Mouse (Mus musculus): Measurements from ENCODE around the gene Uts2.
"Not testable (repeated sequence)": the region's sequence is repeated elsewhere in the genome, so short reads cannot be mapped to it uniquely, and the experiment has no call there.

Gene Uts2

GRCm38 (mm10) chr4:151015946-151016345 lies 19.0 kb downstream of the Uts2 start:
- DNase-seq (ENCODE audit: low spot score), result no peak

- not testable (repeated sequence) for DNase-seq (ENCODE audit: low spot score)
Measured at GRCm38 (mm10) chr4:151017356-151017755, 20.5 kb downstream of the Uts2 start.

DNA sequence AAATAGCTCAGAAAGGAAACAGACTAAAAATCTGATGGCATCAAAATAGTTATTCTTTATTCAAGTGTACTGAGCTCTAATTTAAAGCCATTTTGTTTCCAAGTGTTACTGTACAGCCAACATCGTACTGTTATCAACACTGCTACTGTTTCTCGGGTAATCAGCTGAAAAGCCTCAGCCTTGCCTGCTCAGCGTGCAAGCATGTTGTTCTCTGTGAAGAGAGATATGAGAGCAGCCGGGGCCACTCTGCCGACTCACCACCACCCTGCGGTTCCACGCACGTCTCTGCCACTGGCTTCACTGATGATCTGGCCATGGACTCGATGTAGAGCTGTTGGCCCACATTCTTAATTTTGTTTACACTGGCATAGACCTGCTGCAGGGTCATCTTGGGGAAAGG lies 27.3 kb downstream of the Uts2 start:
- no peak for DNase-seq (ENCODE audit: low spot score)

- DNase-seq (ENCODE audit: low spot score), result no peak
Measured at GRCm38 (mm10) chr4:151027001-151027400, 30.1 kb downstream of the Uts2 start.

DNA sequence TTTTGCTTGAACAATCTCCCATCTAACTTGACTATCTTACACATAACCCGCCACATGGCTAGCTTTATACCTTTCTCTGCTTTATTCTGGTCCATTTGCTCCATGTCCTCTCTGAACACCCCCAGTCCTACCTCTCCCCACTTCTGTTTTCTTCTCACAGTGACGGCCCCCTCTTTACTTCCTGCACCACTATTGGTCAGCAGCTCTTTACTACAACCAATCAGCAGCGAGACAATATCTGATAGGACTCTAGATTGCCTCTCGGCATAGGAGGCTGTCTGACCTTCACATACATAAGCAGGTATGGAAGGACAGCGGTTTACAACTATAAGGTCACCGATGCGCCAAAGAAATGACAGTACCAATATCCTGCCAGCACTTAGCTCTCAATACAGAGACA lies 39.6 kb downstream of the Uts2 start:
- no peak for DNase-seq (ENCODE audit: low spot score)

DNA sequence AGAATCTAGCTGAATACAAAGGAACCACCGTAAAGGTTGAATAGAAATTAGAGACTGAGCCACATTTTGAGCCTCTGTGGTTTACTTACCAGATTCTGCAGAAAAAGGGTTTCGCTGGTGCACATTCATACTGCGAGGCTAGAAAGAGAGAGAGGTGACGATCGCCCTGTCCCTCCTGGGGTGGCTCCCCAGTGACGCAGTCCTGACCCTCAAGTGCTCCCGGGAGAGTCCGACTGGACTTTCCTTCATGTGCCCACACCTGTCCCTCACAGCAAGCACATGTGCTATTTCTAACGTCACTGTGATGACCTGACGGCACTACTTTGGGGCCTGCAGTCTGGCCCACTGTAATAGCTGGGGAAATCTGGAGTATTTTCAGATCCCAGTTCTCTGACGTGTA lies 40.9 kb downstream of the Uts2 start:
- no peak for DNase-seq (ENCODE audit: low spot score)

DNA sequence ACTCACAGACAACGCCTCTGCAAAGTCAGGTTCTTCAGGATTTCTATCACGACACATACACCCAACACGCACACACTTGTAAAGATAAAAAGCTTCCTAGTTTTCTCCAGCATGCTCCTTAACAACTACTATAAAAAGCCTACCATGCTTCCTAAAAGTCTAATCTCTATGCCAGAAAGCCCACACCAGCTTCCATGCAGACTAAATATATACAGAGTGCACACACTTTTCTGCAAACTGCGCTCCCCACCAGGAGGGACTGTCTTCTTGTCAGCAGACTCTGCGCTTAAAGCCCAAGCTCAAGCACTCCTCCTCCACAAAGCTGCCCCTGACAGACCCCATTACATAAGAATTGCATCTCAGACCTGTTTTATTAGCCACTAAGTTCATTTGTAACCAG lies 44.6 kb downstream of the Uts2 start:
- no peak for DNase-seq (ENCODE audit: low spot score)

- DNase-seq (ENCODE audit: low spot score), result no peak
Measured at GRCm38 (mm10) chr4:151043281-151043680, 46.4 kb downstream of the Uts2 start.

GRCm38 (mm10) chr4:151044037-151044943 lies 47.4 kb downstream of the Uts2 start, which contains the start of gene Per3:
Gene Per3 (minus strand): TSS chr4:151044665.
- DNase-seq (ENCODE audit: low spot score), result peak; percentile 96

DNA sequence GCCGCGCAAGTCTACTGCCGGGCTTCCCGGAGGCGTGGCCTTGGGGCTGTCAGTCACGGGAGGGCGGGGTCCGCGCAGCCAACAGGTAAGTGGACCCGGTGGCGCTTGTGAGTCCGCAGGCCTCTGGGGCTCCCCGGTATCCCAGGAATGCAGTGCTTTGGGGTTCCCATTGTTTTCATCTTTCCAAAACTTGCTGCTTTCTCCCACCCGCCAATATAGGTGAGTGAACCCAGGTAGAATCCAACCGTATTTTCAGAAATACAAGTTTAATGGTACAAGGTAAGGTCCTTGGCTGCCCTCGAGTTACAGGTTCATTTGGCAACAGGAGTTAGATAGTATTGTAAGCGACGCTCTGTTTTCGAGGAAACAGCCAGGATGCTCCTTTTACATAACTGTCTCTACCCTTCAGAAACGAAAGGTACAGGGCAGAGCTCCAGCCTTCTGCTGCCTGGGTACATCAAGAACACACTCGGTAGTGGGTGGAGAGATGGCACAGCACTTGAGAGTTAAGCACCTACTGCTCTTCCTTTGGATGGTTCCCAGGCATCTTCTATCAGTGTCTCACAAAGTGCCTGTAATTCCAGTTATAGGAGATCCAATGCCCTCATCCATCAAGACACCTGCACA lies 48.2 kb downstream of the Uts2 start:
- DNase-seq (ENCODE audit: low spot score), result no peak

GRCm38 (mm10) chr4:151046524-151046923 lies 49.6 kb downstream of the Uts2 start:
- DNase-seq (ENCODE audit: low spot score), result no peak

- DNase-seq (ENCODE audit: low spot score), result no peak
Measured at GRCm38 (mm10) chr4:151051162-151051561, 54.3 kb downstream of the Uts2 start.
